Mouse (Mus musculus): ENCODE measurements at regions not wholly inside any gene's neighbourhood (a gene's known extent, or its start where the extent isn't known, plus 50 kb on each side); places are given as distances from the start of the nearest gene placed in this dataset.

GRCm38 (mm10) chr1:95762244-95762643 is 94.9 kb upstream of the St8sia4 start:
- DNase-seq (ENCODE audit: low spot score): peak; percentile 36

- peak; percentile 1 for DNase-seq (ENCODE audit: low spot score)
These were observed 86.9 kb upstream of the St8sia4 start for GRCm38 (mm10) chr1:95754071-95754915.

GRCm38 (mm10) chr1:95753517-95753916 is 86.1 kb upstream of the St8sia4 start:
- DNase-seq (ENCODE audit: low spot score): no peak

GRCm38 (mm10) chr1:95748940-95749339 is 81.6 kb upstream of the St8sia4 start:
- no peak for DNase-seq (ENCODE audit: low spot score)

GRCm38 (mm10) chr1:95747287-95747686 is 79.9 kb upstream of the St8sia4 start:
- DNase-seq (ENCODE audit: low spot score): no peak

- DNase-seq (ENCODE audit: low spot score): no peak
These were observed 77.1 kb upstream of the St8sia4 start for GRCm38 (mm10) chr1:95744446-95744845.

GRCm38 (mm10) chr1:95743334-95743733 is 76.0 kb upstream of the St8sia4 start:
- DNase-seq (ENCODE audit: low spot score): no peak

GRCm38 (mm10) chr1:95719449-95719848 is 52.1 kb upstream of the St8sia4 start:
- no peak for DNase-seq (ENCODE audit: low spot score)

- no peak for DNase-seq (ENCODE audit: low spot score)
These were observed 51.4 kb upstream of the St8sia4 start for GRCm38 (mm10) chr1:95718794-95719193.

All from T-cell, adult 2 months (primary cell).